Mouse (Mus musculus) MEL (cell line): Measurements from ENCODE around the gene Tsfm. TPM values are rescaled to one million over a fixed set of nuclear protein-coding genes. Genes with fewer than 3 reads are reported as not detected.

Experiments
- DNase-seq: peaks from one replicate; pipeline ENCODE4 v3.0.0; 2011; ENCODE audit warnings: low read depth, low spot score
- H3K27ac ChIP-seq: 2 replicates; pipeline ENCODE4 v1.5.1; 2012; ENCODE audit warnings: low read depth, mild to moderate bottlenecking, control low read depth, low read length, moderate library complexity; ENCODE audit not compliant: control insufficient read depth
- H3K27me3 ChIP-seq, 2 experiments: fragments of 150-350 bp in 1 of 2; sonication (generic) in 1 of 2; 2 replicates each; pipeline ENCODE4 v1.6.1; 2012; ENCODE audit warnings: low read length in 2 of 2, mild to moderate bottlenecking in 2 of 2, improper control_type of control experiment in 1 of 2, moderate library complexity in 1 of 2; ENCODE audit not compliant: insufficient read depth in 2 of 2, control insufficient read depth in 1 of 2
- H3K36me3 ChIP-seq, 2 experiments: 2 replicates each; pipeline ENCODE4 v1.6.1; 2012 to 2014; ENCODE audit warnings: low read length in 2 of 2, improper control_type of control experiment in 1 of 2, inconsistent platforms in 1 of 2, mild to moderate bottlenecking in 1 of 2; ENCODE audit not compliant: insufficient read depth in 2 of 2, control insufficient read depth in 1 of 2
- H3K4me1 ChIP-seq, 2 experiments: fragments of 150-350 bp in 1 of 2; sonication (generic) in 1 of 2; 2 replicates each; pipeline ENCODE4 v1.6.1; 2012; ENCODE audit warnings: low read length in 2 of 2, improper control_type of control experiment in 1 of 2, mild to moderate bottlenecking in 1 of 2; ENCODE audit not compliant: insufficient read depth in 2 of 2, control insufficient read depth in 1 of 2
- H3K4me3 ChIP-seq, 2 experiments: fragments of 150-350 bp in 1 of 2; sonication (generic) in 1 of 2; 2 replicates each; pipeline ENCODE4 v1.5.1; 2012; ENCODE audit warnings: low read depth in 2 of 2, low read length in 2 of 2, mild to moderate bottlenecking in 2 of 2, moderate library complexity in 2 of 2, control low read depth in 1 of 2, improper control_type of control experiment in 1 of 2; ENCODE audit not compliant: control insufficient read depth in 1 of 2, insufficient read depth in 1 of 2
- H3K79me2 ChIP-seq: 2 replicates; pipeline ENCODE4 v1.6.1; 2012; ENCODE audit warnings: mild to moderate bottlenecking, low read length, moderate library complexity; ENCODE audit not compliant: control insufficient read depth, poor library complexity, insufficient read depth
- H3K9ac ChIP-seq: 2 replicates; pipeline ENCODE4 v1.6.1; 2012; ENCODE audit warnings: low read depth, mild to moderate bottlenecking, control low read depth, low read length, moderate library complexity; ENCODE audit not compliant: control insufficient read depth, poor library complexity, severe bottlenecking
- H3K9me3 ChIP-seq: fragments of 150-350 bp; sonication (generic); replicated peaks from 2 replicates; pipeline ENCODE4 v1.6.1; 2012; ENCODE audit warnings: mild to moderate bottlenecking, low read length, improper control_type of control experiment, moderate library complexity; ENCODE audit not compliant: insufficient read depth
- BHLHE40 ChIP-seq: IDR thresholded peaks from 2 replicates; pipeline ENCODE4 v1.6.1; 2012; ENCODE audit warnings: low read depth, mild to moderate bottlenecking, inconsistent platforms, low read length, improper control_type of control experiment, borderline replicate concordance
- CHD2 ChIP-seq: IDR thresholded peaks from 2 replicates; pipeline ENCODE4 v1.6.1; 2011; ENCODE audit warnings: low read length, improper control_type of control experiment
- CTCF ChIP-seq, 3 experiments: IDR thresholded peaks in 2 of 3; conservative IDR thresholded peaks in 1 of 3; 2 replicates each; pipeline ENCODE4 v1.5.1; 2011 to 2012; ENCODE audit warnings: low read length in 3 of 3, low read depth in 2 of 3, mild to moderate bottlenecking in 2 of 3, improper control_type of control experiment in 1 of 3, inconsistent platforms in 1 of 3, mixed read lengths in 1 of 3, moderate library complexity in 1 of 3; ENCODE audit not compliant: control insufficient read depth in 1 of 3, insufficient read depth in 1 of 3, poor library complexity in 1 of 3, severe bottlenecking in 1 of 3
- E2F4 ChIP-seq: IDR thresholded peaks from 2 replicates; pipeline ENCODE4 v1.6.1; 2011; ENCODE audit warnings: low read depth, low read length, improper control_type of control experiment, borderline replicate concordance
- ETS1 ChIP-seq: IDR thresholded peaks from 2 replicates; pipeline ENCODE4 v1.6.1; 2012; ENCODE audit warnings: low read depth, mild to moderate bottlenecking, inconsistent platforms, low read length, improper control_type of control experiment, moderate library complexity
- GABPA ChIP-seq: IDR thresholded peaks from 2 replicates; pipeline ENCODE4 v1.6.1; 2012; ENCODE audit warnings: low read depth, mild to moderate bottlenecking, inconsistent platforms, low read length, improper control_type of control experiment, moderate library complexity
- JUND ChIP-seq: IDR thresholded peaks from 2 replicates; pipeline ENCODE4 v1.6.1; 2011; ENCODE audit warnings: low read depth, mild to moderate bottlenecking, improper control_type of control experiment, low read length
- KAT2A ChIP-seq: conservative IDR thresholded peaks from 2 replicates; pipeline ENCODE4 v1.6.1; 2012; ENCODE audit warnings: low read depth, low read length, improper control_type of control experiment, inconsistent platforms
- MAFK ChIP-seq: IDR thresholded peaks from 2 replicates; pipeline ENCODE4 v1.6.1; 2011; ENCODE audit warnings: low read depth, mild to moderate bottlenecking, low read length, improper control_type of control experiment, borderline replicate concordance
- MAX ChIP-seq: IDR thresholded peaks from 2 replicates; pipeline ENCODE4 v1.6.1; 2011; ENCODE audit warnings: low read length, improper control_type of control experiment
- MAZ ChIP-seq: IDR thresholded peaks from 2 replicates; pipeline ENCODE4 v1.6.1; 2012; ENCODE audit warnings: low read depth, mild to moderate bottlenecking, inconsistent platforms, low read length, improper control_type of control experiment
- MEF2A ChIP-seq: IDR thresholded peaks from 2 replicates; pipeline ENCODE4 v1.6.1; 2014; ENCODE audit warnings: low read depth, mild to moderate bottlenecking, inconsistent platforms, low read length, improper control_type of control experiment; ENCODE audit not compliant: poor library complexity, insufficient replicate concordance, severe bottlenecking; ENCODE audit errors: extremely low read depth
- MXI1 ChIP-seq: IDR thresholded peaks from 2 replicates; pipeline ENCODE4 v1.6.1; 2011; ENCODE audit warnings: mild to moderate bottlenecking, low read depth, low read length, improper control_type of control experiment
- MYB ChIP-seq: IDR thresholded peaks from 2 replicates; pipeline ENCODE4 v1.6.1; 2011; ENCODE audit warnings: mild to moderate bottlenecking, low read depth, low read length, improper control_type of control experiment
- MYC ChIP-seq: IDR thresholded peaks from 2 replicates; pipeline ENCODE4 v1.6.1; 2011; ENCODE audit warnings: low read depth, mild to moderate bottlenecking, low read length, improper control_type of control experiment, moderate library complexity
- POLR2AphosphoS2 ChIP-seq: IDR thresholded peaks from 2 replicates; pipeline ENCODE4 v1.6.1; 2011; ENCODE audit warnings: low read length, improper control_type of control experiment
- POLR2AphosphoS5 ChIP-seq: IDR thresholded peaks from 2 replicates; pipeline ENCODE4 v1.6.1; 2012; ENCODE audit warnings: low read depth, borderline replicate concordance, mild to moderate bottlenecking, inconsistent platforms, low read length, moderate library complexity, mixed read lengths
- RAD21 ChIP-seq: IDR thresholded peaks from 2 replicates; pipeline ENCODE4 v1.6.1; 2011; ENCODE audit warnings: mild to moderate bottlenecking, low read depth, low read length, improper control_type of control experiment
- RCOR1 ChIP-seq: IDR thresholded peaks from 2 replicates; pipeline ENCODE4 v1.6.1; 2012; ENCODE audit warnings: low read depth, mild to moderate bottlenecking, inconsistent platforms, low read length, improper control_type of control experiment
- SIN3A ChIP-seq: IDR thresholded peaks from 2 replicates; pipeline ENCODE4 v1.6.1; 2012; ENCODE audit warnings: low read length, improper control_type of control experiment, inconsistent platforms
- SMC3 ChIP-seq: IDR thresholded peaks from 2 replicates; pipeline ENCODE4 v1.6.1; 2011; ENCODE audit warnings: low read depth, low read length, improper control_type of control experiment
- TBP ChIP-seq: IDR thresholded peaks from 2 replicates; pipeline ENCODE4 v1.8.0; 2011; ENCODE audit warnings: low read depth, low read length, improper control_type of control experiment
- TCF12 ChIP-seq: IDR thresholded peaks from 2 replicates; pipeline ENCODE4 v1.6.1; 2014; ENCODE audit warnings: low read depth, mild to moderate bottlenecking, inconsistent platforms, low read length, improper control_type of control experiment, moderate library complexity
- UBTF ChIP-seq: IDR thresholded peaks from 2 replicates; pipeline ENCODE4 v1.6.1; 2012; ENCODE audit warnings: low read depth, mild to moderate bottlenecking, inconsistent platforms, low read length, improper control_type of control experiment, moderate library complexity, borderline replicate concordance; ENCODE audit not compliant: insufficient read depth
- USF2 ChIP-seq, 2 experiments: IDR thresholded peaks; 2 replicates each; pipeline ENCODE4 v1.6.1; 2011 to 2012; ENCODE audit warnings: improper control_type of control experiment in 2 of 2, low read length in 2 of 2, borderline replicate concordance in 1 of 2, inconsistent platforms in 1 of 2, low read depth in 1 of 2, mild to moderate bottlenecking in 1 of 2; ENCODE audit not compliant: insufficient read depth in 1 of 2
- ZMIZ1 ChIP-seq: IDR thresholded peaks from 2 replicates; pipeline ENCODE4 v1.6.1; 2012; ENCODE audit warnings: low read depth, mild to moderate bottlenecking, inconsistent platforms, low read length, improper control_type of control experiment, moderate library complexity
- polyA plus RNA-seq, 2 experiments: library from polyadenylated mRNA; stranded (reverse) in 1 of 2; unstranded in 1 of 2; fragments of >175 nt in 1 of 2; fragments of >200 nt in 1 of 2; gene quantifications; 2 replicates each; pipeline versions ENCODE4 v1.2.1 to v1.2.4; 2012; ENCODE audit warnings: low replicate concordance in 2 of 2, low read depth in 1 of 2; ENCODE audit not compliant: insufficient read length in 2 of 2, insufficient read depth in 1 of 2, missing spikeins in 1 of 2
- total RNA-seq: library from RNA; depleted of rRNA; stranded (reverse); fragments of 300-350 nt; gene quantifications from 2 replicates; pipeline ENCODE4 v1.2.3, GENCODE M21; 2012

The Tsfm gene
- total and polyA plus RNA-seq, 3 experiments = 84.7 to 90.0 TPM; not detected in 1

DNA sequence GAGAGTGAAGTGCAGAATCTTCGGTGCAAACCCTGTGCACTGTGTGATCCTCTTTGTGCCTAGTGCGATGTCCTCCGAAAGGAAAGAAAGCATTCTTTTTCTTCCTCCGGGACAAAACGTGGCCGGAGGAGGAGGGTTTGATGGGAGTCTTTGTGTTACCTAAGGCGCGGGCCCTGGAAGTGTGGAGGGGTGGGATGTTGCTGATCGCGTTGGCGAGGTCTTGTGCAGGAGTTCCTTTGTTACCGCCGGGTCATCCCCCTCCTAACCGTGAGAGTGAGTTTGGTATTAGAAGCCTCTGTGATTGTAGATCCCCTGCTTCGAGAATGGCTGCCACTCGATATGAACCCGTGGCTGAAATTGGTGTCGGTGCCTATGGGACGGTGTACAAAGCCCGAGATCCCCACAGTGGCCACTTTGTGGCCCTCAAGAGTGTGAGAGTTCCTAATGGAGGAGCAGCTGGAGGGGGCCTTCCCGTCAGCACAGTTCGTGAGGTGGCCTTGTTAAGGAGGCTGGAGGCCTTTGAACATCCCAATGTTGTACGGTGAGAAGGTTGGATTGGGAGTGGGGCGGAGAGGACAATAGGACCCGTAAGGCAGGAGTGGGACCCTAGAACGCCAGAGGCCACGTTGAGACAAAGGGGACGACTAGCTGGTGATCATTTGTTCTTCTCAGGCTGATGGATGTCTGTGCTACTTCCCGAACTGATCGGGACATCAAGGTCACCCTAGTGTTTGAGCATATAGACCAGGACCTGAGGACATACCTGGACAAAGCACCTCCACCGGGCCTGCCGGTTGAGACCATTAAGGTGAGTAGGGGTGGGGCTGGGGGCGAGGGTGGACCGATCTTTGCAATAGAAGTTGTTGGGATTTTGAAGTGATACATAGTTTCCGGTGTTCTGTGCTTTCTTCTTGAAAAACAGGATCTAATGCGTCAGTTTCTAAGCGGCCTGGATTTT is 33.6 kb upstream of the Tsfm start:
- Histone ChIP-seq H3K79me2 (peaks cover 25% of the 10 kb centered on the region), H3K36me3 (peaks cover 14 to 39% of the 10 kb centered on the region in 2 experiments), H3K27ac (peak overlapping the region; percentile 74), H3K9ac (peak overlapping the region; percentile 93), H3K4me3 (peak overlapping the region; percentile 68 to 78), H3K9me3 (no peaks in the 10 kb centered on the region), H3K4me1 (peaks cover 6 to 18% of the 10 kb centered on the region in 2 experiments), H3K27me3 (no peaks in the 10 kb centered on the region)
- TF ChIP-seq ZMIZ1 (peak; percentile 30; the same call in 1 of the 2 replicates), MYC (peak; percentile 50; the same call in 1 of the 2 replicates), MEF2A (no peak), MAX (0 out of 2 replicates have a peak, but pooled peaks have one; percentile 45), UBTF (0 out of 2 replicates have a peak, but pooled peaks have one; percentile 20), ETS1 (no peak), RCOR1 (no peak), MYB (no peak)
- peak; percentile 56 for DNase-seq

DNA sequence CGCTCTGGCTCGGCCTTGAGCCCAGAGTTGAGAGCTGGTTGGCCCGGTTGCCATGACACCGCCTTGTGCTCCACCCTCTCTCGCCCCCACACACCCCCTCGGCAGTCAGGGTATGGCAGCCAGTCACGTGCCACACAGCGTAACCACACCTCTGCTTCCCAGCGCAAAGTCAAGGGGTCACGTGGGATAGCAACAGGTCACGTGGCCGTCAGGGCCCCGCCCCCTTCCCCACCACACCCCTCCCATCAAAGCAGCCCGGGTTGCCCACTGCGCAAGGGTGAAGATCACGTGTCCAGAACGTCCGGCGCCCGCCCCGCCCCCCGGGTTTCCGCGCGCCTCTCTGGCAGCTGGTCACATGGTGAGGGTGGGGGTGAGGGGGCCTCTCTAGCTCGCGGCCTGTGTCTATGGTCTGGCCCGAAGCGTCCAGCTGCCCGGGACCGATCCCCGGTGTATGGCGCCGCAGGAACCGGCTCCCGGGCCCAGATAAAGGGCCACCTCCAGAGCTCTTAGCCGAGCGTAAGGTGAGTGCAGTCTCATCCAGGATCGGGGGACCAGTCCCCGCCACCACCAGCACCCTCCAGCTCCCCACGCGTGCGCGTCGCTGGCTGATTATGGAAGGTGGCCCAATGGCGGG is 32.7 kb upstream of the Tsfm start, which contains the start of gene Cdk4:
Gene Cdk4, plus strand, starts transcription at position 296 of the 634 bp plus-strand sequence.
- Histone ChIP-seq H3K9me3 (no peaks in the 10 kb centered on the region), H3K9ac (peak within 1 kb of the TSS; percentile 93), H3K79me2 (peaks cover 22% of the 10 kb centered on the region), H3K36me3 (peaks cover 14 to 34% of the 10 kb centered on the region in 2 experiments), H3K27me3 (no peaks in the 10 kb centered on the region), H3K4me3 (peak within 1 kb of the TSS; percentile 68 to 78), H3K4me1 (peaks cover 3 to 21% of the 10 kb centered on the region in 2 experiments), H3K27ac (peak within 1 kb of the TSS; percentile 74)
- peak; percentile 99 for DNase-seq
- TF ChIP-seq RCOR1 = no peak
- TF ChIP-seq MXI1 = peak; percentile 97
- TF ChIP-seq ETS1 = peak; percentile 64
- peak; percentile 64; the same call in 1 of the 2 replicates for TF ChIP-seq TCF12
- TF ChIP-seq KAT2A = no peak; the same call in 1 of the 2 replicates
- TF ChIP-seq MAX = peak; percentile 100
- TF ChIP-seq CTCF (IDR thresholded peaks at IDR 0.05 in 2 of 3, conservative IDR thresholded peaks at IDR 0.05 in 1 of 3; ENCODE audit: control insufficient read depth in 1 of 3, insufficient read depth in 1 of 3, low read depth in 2 of 3, low read length in 3 of 3, poor library complexity in 1 of 3, severe bottlenecking in 1 of 3) = no peak
- no peak for TF ChIP-seq GABPA
- peak; percentile 18; the same call in 1 of the 2 replicates for TF ChIP-seq POLR2AphosphoS5
- TF ChIP-seq SIN3A = peak; percentile 94
- no peak for TF ChIP-seq CHD2
- TF ChIP-seq RAD21 = no peak
- peak; percentile 99 to 100 for TF ChIP-seq USF2 (IDR thresholded peaks at IDR 0.05; ENCODE audit: borderline replicate concordance in 1 of 2, insufficient read depth in 1 of 2, low read depth in 1 of 2, low read length in 2 of 2)
- peak; percentile 98 for TF ChIP-seq BHLHE40
- peak; percentile 96 for TF ChIP-seq MAZ
- no peak for TF ChIP-seq MAFK
- no peak for TF ChIP-seq SMC3
- TF ChIP-seq POLR2AphosphoS2 = peak; percentile 60; the same call in 1 of the 2 replicates
- no peak for TF ChIP-seq JUND
- no peak for TF ChIP-seq MEF2A
- no peak for TF ChIP-seq TBP
- TF ChIP-seq E2F4 = no peak; the same call in 1 of the 2 replicates
- no peak for TF ChIP-seq MYB
